Mouse (Mus musculus) liver, adult 2 months (tissue): ENCODE results near the gene Pygb.

Experiments
- CTCF ChIP-seq: fragments of 200-500 bp; IDR thresholded peaks from 2 replicates; pipeline ENCODE4 v1.5.1; 2011; ENCODE audit warnings: low read depth, low read length, control low read depth
- POLR2A ChIP-seq: fragments of 200-500 bp; IDR thresholded peaks from 2 replicates; pipeline ENCODE4 v1.6.1; 2011; ENCODE audit warnings: low read length, control low read depth; ENCODE audit not compliant: insufficient read depth; ENCODE audit errors: extremely low read depth

DNA sequence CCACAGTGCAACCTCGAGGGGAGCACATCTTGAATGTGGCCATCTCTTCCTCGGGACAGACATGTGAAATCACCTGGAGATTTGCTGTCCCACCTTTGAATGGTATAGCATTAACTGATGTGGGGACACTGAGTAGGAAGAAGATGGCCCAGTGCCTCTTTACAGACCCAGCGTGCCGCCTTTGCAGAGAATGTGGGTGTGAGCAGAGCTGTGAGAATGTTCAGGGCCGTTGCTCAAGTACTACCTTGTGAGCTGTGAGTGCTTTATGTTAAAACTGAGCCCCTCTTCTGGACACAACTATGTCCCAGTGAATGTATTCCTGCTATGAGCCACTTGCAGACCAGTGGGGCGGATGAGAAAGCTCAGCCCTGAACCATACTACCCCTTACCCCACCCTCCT is 15.4 kb upstream of the Pygb start:
- TF ChIP-seq CTCF: no peak
- no peak for TF ChIP-seq POLR2A
